Mouse (Mus musculus) small intestine, adult 2 months (tissue): ENCODE data around the gene Tenm3.

ENCODE experiments used
- CTCF ChIP-seq: fragments of 200-500 bp; IDR thresholded peaks from 2 replicates; pipeline ENCODE4 v1.5.1; 2012; ENCODE audit warnings: low read depth, mild to moderate bottlenecking, control low read depth, inconsistent platforms, low read length, moderate library complexity, mixed read lengths; ENCODE audit not compliant: insufficient replicate concordance, insufficient read length; ENCODE audit errors: extremely low read depth
- POLR2A ChIP-seq: fragments of 200-500 bp; IDR thresholded peaks from 2 replicates; pipeline ENCODE4 v1.6.1; 2012; ENCODE audit warnings: low read depth, mild to moderate bottlenecking, control low read depth, inconsistent platforms, low read length, moderate library complexity

DNA sequence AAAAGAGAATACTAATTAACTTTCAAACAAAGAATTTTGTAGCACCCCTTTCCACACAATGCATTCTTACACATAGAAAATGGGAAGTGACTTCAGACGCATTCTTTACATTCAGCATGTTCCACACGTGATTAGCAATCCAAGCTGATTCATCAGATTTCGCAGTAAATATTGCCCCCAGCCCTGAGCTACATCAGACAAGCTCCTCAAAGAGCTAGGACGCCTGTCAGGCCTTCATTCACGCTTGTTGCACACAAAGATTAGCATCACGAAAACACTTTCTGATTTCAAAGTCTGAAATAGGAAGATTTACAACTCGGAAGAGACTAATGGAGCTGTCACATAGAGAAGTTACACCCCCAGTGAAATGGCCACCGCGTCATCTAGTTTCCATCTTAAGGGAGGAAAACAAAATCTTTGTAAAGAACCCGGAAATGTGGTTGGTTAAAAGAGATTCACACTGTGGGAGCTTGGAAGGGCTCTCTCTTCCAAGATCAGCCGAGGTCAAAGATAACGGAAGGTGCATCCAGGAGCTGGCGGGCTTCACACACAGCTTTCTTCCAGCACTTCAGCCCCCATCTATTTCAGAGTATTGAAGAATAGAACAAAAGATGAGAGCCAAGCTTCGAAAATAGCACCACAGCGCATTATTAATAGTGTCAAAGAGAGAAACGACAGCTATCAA, 406.1 kb downstream of the Tenm3 start:
- TF ChIP-seq CTCF (no peak), POLR2A (no peak)
